Mouse (Mus musculus) limb, embryonic 10.5 days (tissue): ENCODE data around the gene Arfgef2. TPM values are rescaled to one million over a fixed set of nuclear protein-coding genes. Genes with fewer than 3 reads are reported as not detected.
A peak's percentile ranks its signal among the peaks of the same experiment; 100 is the strongest.

Experiments used
- DNase-seq: peaks from one replicate; pipeline ENCODE4 v3.0.0-alpha.2; 2017; ENCODE audit warnings: low spot score
- H3K27ac ChIP-seq: fragments of 300-500 bp; sonication (generic); 2 replicates; pipeline ENCODE4 v1.5.1; 2016; ENCODE audit warnings: mild to moderate bottlenecking
- H3K27me3 ChIP-seq: fragments of 300-500 bp; sonication (generic); 2 replicates; pipeline ENCODE4 v1.6.1; 2016; ENCODE audit warnings: low read depth, mild to moderate bottlenecking; ENCODE audit not compliant: poor library complexity, severe bottlenecking
- H3K36me3 ChIP-seq: fragments of 300-500 bp; sonication (generic); 2 replicates; pipeline ENCODE4 v1.6.1; 2016; ENCODE audit warnings: mild to moderate bottlenecking, moderate library complexity
- H3K4me1 ChIP-seq: fragments of 300-500 bp; sonication (generic); 2 replicates; pipeline ENCODE4 v1.6.1; 2016
- H3K4me3 ChIP-seq: fragments of 300-500 bp; sonication (generic); 2 replicates; pipeline ENCODE4 v1.5.1; 2016; ENCODE audit warnings: mild to moderate bottlenecking, moderate library complexity
- H3K9me3 ChIP-seq: fragments of 300-500 bp; sonication (generic); replicated peaks from 2 replicates; pipeline ENCODE4 v1.6.1; 2016; ENCODE audit warnings: mild to moderate bottlenecking
- WGBS: fragments of 180-500 bp; shearing (Covaris S2); methylation state at CpG from one replicate; pipeline ENCODE4 v1.1.7; 2016; 5-methylcytosine and 5-hydroxymethylcytosine counted together
- polyA plus RNA-seq: library from polyadenylated mRNA; unstranded; fragments of >200 nt; fragmentation: Nextera tagmentation; extraction: Ambion mirVana; gene quantifications from 2 replicates; pipeline ENCODE4 v1.2.1, GENCODE M21; 2016

The Arfgef2 gene
- polyA plus RNA-seq, 1 experiment from 2014 or later = 5.2 TPM

DNA sequence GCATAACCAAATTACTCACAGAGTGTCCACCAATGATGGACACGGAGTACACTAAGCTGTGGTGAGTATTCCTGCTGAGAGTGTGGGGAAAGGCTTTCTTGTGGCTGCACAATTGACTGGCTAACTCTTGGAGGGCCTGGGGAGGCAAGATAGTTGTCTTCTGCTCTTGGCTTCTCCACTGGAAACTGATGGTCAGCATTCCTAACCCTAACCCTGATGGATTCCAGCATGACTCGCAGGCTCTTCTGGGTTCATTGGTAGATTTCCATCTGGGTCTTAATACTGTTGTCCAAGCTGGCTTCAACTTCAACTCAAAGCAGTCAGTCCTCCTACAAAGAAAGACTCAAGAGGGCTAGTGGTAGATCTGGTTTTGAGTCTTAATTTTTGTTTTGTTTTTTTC is 137.8 kb downstream of the Arfgef2 start:
- WGBS = 92% methylated on average over 2 of the region's 2 CpGs
- H3K4me3 ChIP-seq = no peak overlapping the region
- DNase-seq = no peak
- H3K9me3 ChIP-seq = no peaks in the 10 kb centered on the region
- no peaks in the 10 kb centered on the region for H3K27me3 ChIP-seq
- no peaks in the 10 kb centered on the region for H3K4me1 ChIP-seq
- H3K27ac ChIP-seq = no peak overlapping the region
- H3K36me3 ChIP-seq = peaks cover 100% of the 10 kb centered on the region

DNA sequence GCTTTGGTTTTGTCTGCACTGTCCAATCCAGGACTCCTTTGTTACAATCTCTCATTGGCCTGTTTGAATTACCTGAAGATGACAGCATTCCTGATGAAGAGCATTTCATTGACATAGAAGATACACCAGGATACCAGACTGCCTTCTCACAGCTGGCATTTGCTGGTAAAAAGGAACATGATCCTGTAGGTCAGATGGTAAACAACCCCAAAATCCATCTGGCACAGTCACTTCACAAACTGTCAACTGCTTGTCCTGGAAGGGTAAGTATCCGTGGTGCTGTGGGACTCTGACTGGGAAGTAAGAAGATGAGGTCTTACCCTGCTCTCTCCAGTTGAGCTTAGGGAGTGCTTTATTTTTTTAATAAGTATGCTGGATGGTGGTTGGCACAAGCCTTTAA is 139.0 kb downstream of the Arfgef2 start:
- Histone ChIP-seq H3K36me3 (peaks cover 100% of the 10 kb centered on the region), H3K27me3 (no peaks in the 10 kb centered on the region), H3K27ac (no peak overlapping the region), H3K9me3 (no peaks in the 10 kb centered on the region), H3K4me1 (no peaks in the 10 kb centered on the region), H3K4me3 (no peak overlapping the region)
- DNase-seq = no peak
- 85% methylated on average over 1 of the region's 1 CpGs for WGBS

DNA sequence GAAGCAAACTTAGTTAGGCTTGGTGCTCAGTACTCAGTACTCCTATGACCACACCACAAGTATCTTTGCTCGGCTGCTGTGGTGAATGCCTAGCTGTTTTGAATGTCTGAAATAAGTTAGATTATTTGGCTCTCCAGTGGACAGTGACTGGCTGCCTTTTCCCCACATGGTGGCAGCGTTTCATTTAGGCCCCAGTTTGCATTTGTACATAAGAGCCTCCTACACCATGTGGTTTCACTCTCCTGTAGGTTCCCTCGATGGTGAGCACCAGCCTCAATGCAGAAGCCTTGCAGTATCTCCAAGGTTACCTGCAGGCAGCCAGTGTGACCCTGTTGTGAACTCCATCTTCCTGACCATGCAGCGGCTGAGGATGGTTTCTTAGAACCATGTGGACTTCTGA is 140.1 kb downstream of the Arfgef2 start:
- no peaks in the 10 kb centered on the region for H3K9me3 ChIP-seq
- no peak overlapping the region for H3K4me3 ChIP-seq
- no peaks in the 10 kb centered on the region for H3K27me3 ChIP-seq
- H3K4me1 ChIP-seq = no peaks in the 10 kb centered on the region
- peak; percentile 42 for DNase-seq
- peaks cover 100% of the 10 kb centered on the region for H3K36me3 ChIP-seq
- no peak overlapping the region for H3K27ac ChIP-seq
- 71% methylated on average over 4 of the region's 4 CpGs for WGBS

Other genes starting within 250 kb of the Arfgef2 start
- gene Prex1, start 91.8 kb upstream of the Arfgef2 start, polyA plus RNA-seq = 24.6 and 26.2 TPM in 2 replicates
- 14.5 and 15.5 TPM in 2 replicates for gene Trp53rkb, start 13.1 kb upstream of the Arfgef2 start, polyA plus RNA-seq
- 211 and 223 TPM in 2 replicates for gene Cse1l, start 100.5 kb downstream of the Arfgef2 start, polyA plus RNA-seq
- 87.9 and 98.3 TPM in 2 replicates for gene Stau1, start 190.7 kb downstream of the Arfgef2 start, polyA plus RNA-seq
- 68.6 and 77.0 TPM in 2 replicates for gene Ddx27, start 209.6 kb downstream of the Arfgef2 start, polyA plus RNA-seq